Mouse (Mus musculus): Measurements from ENCODE around the gene Snrnp25. TPM values are rescaled to one million over a fixed set of nuclear protein-coding genes. Genes with fewer than 3 reads are reported as not detected.

Snrnp25 gene
- polyA plus RNA-seq, 1 experiment from 2014 or later = 44.4 TPM

GRCm38 (mm10) chr11:32235646-32236045, 30.4 kb downstream of the Snrnp25 start:
- ATAC-seq (ENCODE audit: insufficient number of reproducible peaks, low FRiP score) = no peak
- WGBS = 48% methylated on average over 3 of the region's 3 CpGs

DNA sequence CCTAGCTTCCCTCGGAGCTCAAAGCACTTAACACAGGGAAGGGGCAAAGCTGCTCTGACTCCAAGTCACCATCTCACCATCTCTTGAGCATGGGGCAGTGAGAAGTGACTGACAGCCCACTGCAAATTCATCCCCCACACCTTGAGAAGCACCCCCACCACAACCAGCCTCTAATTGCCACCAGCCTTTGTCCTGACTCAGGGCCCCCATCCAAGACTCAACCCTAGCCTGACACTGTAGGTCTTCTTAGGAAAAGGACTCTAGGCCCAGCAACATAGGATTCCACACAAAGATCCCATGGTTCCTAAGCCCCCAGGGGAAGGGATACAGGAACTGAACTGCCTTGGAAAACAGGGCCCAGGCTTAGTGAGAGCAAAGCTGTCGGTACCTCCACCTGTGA, 30.9 kb downstream of the Snrnp25 start:
- no peaks in the 10 kb centered on the region for H3K27me3 ChIP-seq (replicated peaks)
- peaks cover 17% of the 10 kb centered on the region; the same call in 1 of the 2 replicates for H3K4me1 ChIP-seq (replicated peaks)
- H3K36me3 ChIP-seq = peaks cover 65% of the 10 kb centered on the region
- H3K9ac ChIP-seq = no peak overlapping the region
- no peaks in the 10 kb centered on the region for H3K9me3 ChIP-seq (replicated peaks)
- ATAC-seq (ENCODE audit: insufficient number of reproducible peaks, low FRiP score) = no peak
- no peak overlapping the region for H3K4me2 ChIP-seq
- no peak overlapping the region for H3K27ac ChIP-seq (ENCODE audit: poor library complexity, severe bottlenecking)
- no peak overlapping the region for H3K4me3 ChIP-seq
- WGBS = 66% methylated on average over 2 of the region's 2 CpGs

More at GRCm38 (mm10) chr11:32235646-32236045, 30.4 kb downstream of the Snrnp25 start:
- Histone ChIP-seq H3K27me3 (replicated peaks) (no peaks in the 10 kb centered on the region), H3K36me3 (peaks cover 65% of the 10 kb centered on the region), H3K27ac (ENCODE audit: poor library complexity, severe bottlenecking) (no peak overlapping the region), H3K4me3 (no peak overlapping the region), H3K4me1 (replicated peaks) (peaks cover 17% of the 10 kb centered on the region; the same call in 1 of the 2 replicates), H3K4me2 (no peak overlapping the region), H3K9ac (no peak overlapping the region), H3K9me3 (replicated peaks) (no peaks in the 10 kb centered on the region)

- H3K9ac ChIP-seq = no peak overlapping the region
- H3K4me3 ChIP-seq = no peak overlapping the region
- H3K4me2 ChIP-seq = no peak overlapping the region
- ATAC-seq (ENCODE audit: insufficient number of reproducible peaks, low FRiP score) = no peak
- peaks cover 17% of the 10 kb centered on the region; the same call in 1 of the 2 replicates for H3K4me1 ChIP-seq (replicated peaks)
- no peak overlapping the region for H3K27ac ChIP-seq (ENCODE audit: poor library complexity, severe bottlenecking)
- H3K9me3 ChIP-seq (replicated peaks) = no peaks in the 10 kb centered on the region
- no peaks in the 10 kb centered on the region for H3K27me3 ChIP-seq (replicated peaks)
- WGBS = 66% methylated on average over 9 of the region's 9 CpGs
- peaks cover 65% of the 10 kb centered on the region for H3K36me3 ChIP-seq
These were observed 31.6 kb downstream of the Snrnp25 start for GRCm38 (mm10) chr11:32236712-32237410.

DNA sequence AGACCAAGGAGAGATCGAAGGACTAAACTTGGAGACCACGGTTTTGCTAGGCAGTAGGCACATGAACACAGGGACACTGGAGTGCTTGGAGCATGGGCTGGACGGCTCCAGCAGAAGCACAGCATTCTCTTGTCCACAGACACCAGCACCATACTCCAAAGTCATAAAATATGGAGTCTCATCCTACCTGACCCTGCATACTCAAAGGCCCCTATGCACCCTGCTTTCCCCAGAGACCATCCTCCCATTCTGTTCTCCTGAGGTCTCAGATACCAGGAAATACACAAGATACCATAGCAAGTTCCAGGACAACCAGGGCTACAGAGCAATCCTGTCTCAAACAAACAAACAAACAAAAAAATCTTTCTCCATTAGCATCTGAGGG, 32.2 kb downstream of the Snrnp25 start:
- no peak overlapping the region for H3K4me3 ChIP-seq
- peaks cover 17% of the 10 kb centered on the region; the same call in 1 of the 2 replicates for H3K4me1 ChIP-seq (replicated peaks)
- H3K9me3 ChIP-seq (replicated peaks) = no peaks in the 10 kb centered on the region
- WGBS = 84% methylated on average over 3 of the region's 3 CpGs
- ATAC-seq (ENCODE audit: insufficient number of reproducible peaks, low FRiP score) = no peak
- no peak overlapping the region for H3K9ac ChIP-seq
- H3K27me3 ChIP-seq (replicated peaks) = no peaks in the 10 kb centered on the region
- H3K27ac ChIP-seq (ENCODE audit: poor library complexity, severe bottlenecking) = no peak overlapping the region
- no peak overlapping the region for H3K4me2 ChIP-seq
- peaks cover 63% of the 10 kb centered on the region for H3K36me3 ChIP-seq

DNA sequence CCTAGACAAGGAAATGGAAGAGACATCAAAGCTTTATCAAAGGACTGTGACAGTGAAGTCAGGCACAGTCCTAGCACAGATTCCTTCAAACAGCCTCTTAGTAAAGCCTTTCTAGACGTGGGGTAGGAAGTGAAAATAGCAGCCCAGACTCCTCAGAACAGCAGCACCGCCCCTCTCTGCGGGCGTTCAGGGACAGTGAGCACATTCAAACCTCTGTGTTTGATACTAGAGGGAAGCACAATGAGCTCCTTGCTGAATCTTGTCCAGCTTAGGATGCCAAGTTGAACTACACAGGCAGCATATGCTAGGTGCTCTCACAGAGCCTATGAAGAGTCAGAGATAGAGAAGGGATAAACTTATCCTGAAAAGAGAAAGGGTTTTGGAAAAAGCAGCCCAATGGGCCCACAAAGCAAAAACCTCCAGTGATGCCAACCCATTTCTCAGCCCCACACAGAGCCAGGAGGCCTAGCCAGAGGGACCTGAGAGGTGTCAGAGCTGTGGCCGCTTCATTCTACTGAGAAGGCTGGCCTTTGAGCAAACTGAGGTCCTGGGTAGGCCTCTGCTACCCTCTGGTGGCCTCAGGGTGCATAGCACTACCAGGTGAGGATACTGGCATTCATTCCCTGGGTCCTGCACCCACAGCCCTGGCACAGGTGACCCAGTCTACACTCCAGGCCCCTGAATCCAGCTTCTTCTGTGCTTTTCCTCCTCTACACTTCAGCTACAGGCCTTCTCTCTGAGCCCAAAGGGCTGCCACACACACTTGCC, 33.1 kb downstream of the Snrnp25 start:
- ATAC-seq (ENCODE audit: insufficient number of reproducible peaks, low FRiP score) = peak; percentile 66
- no peaks in the 10 kb centered on the region for H3K9me3 ChIP-seq (replicated peaks)
- no peak overlapping the region for H3K9ac ChIP-seq
- peaks cover 57% of the 10 kb centered on the region for H3K36me3 ChIP-seq
- 68% methylated on average over 5 of the region's 5 CpGs for WGBS
- H3K4me2 ChIP-seq = no peak overlapping the region
- no peak overlapping the region for H3K27ac ChIP-seq (ENCODE audit: poor library complexity, severe bottlenecking)
- H3K27me3 ChIP-seq (replicated peaks) = no peaks in the 10 kb centered on the region
- peaks cover 22% of the 10 kb centered on the region for H3K4me1 ChIP-seq (replicated peaks)
- H3K4me3 ChIP-seq = no peak overlapping the region

- Histone ChIP-seq H3K4me2 (no peak overlapping the region), H3K27me3 (replicated peaks) (no peaks in the 10 kb centered on the region), H3K9ac (no peak overlapping the region), H3K36me3 (peaks cover 54% of the 10 kb centered on the region), H3K4me1 (replicated peaks) (peaks cover 23% of the 10 kb centered on the region), H3K4me3 (no peak overlapping the region), H3K27ac (ENCODE audit: poor library complexity, severe bottlenecking) (no peak overlapping the region), H3K9me3 (replicated peaks) (no peaks in the 10 kb centered on the region)
- ATAC-seq (ENCODE audit: insufficient number of reproducible peaks, low FRiP score) = no peak
These were observed 36.2 kb downstream of the Snrnp25 start for GRCm38 (mm10) chr11:32241391-32241790.

- H3K4me3 ChIP-seq = no peak overlapping the region
- no peaks in the 10 kb centered on the region for H3K9me3 ChIP-seq (replicated peaks)
- no peak overlapping the region for H3K9ac ChIP-seq
- no peak overlapping the region for H3K4me2 ChIP-seq
- 0 out of 2 replicates have a peak, but pooled peaks have one; percentile 26 for ATAC-seq (ENCODE audit: insufficient number of reproducible peaks, low FRiP score)
- H3K36me3 ChIP-seq = peaks cover 53% of the 10 kb centered on the region
- 85% methylated on average over 3 of the region's 3 CpGs for WGBS
- peaks cover 22% of the 10 kb centered on the region for H3K4me1 ChIP-seq (replicated peaks)
- H3K27ac ChIP-seq (ENCODE audit: poor library complexity, severe bottlenecking) = no peak overlapping the region; the same call in 1 of the 2 replicates
- no peaks in the 10 kb centered on the region for H3K27me3 ChIP-seq (replicated peaks)
These were observed 37.0 kb downstream of the Snrnp25 start for GRCm38 (mm10) chr11:32242209-32242608.

DNA sequence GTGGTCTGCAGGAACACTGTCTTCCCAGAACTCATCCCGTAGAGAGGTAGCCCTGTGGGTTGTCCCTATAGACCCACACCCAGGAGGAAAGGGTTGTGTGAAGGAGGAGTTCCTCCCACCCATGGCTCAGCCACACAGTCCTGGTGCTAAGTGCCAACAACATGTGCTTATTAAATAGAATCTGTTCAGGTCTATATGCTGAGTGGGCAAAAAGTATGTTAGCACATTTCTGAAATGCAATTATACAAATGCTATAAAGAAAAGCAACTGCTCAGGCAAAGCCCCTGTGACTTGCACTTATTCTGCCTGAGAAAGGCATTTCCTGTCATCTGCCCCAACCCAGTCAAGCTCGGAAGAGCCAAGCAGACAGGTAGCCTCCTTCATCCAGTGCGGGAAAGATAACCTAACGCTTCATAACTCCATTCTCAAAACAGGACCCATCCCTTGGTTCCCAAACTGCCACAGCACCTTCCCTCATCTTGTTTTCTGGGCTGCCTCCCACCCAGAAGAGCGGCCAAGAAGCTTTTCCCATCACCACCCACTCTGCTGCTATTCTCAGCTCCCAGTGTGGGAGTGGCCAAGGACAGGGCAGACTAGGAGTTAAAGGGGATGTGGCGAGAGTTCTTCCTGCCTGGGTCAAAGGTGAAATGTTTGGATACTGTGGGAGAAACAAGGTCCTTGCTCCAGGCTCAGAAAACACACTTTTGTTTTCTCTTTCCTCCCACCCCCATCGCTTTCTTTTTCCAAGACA, 38.2 kb downstream of the Snrnp25 start:
- Histone ChIP-seq H3K27ac (ENCODE audit: poor library complexity, severe bottlenecking) (peak overlapping the region; percentile 66; the same call in 1 of the 2 replicates), H3K9ac (no peak overlapping the region), H3K27me3 (replicated peaks) (no peaks in the 10 kb centered on the region), H3K4me1 (replicated peaks) (peaks cover 19% of the 10 kb centered on the region), H3K36me3 (peaks cover 63% of the 10 kb centered on the region), H3K4me3 (no peak overlapping the region), H3K9me3 (replicated peaks) (no peaks in the 10 kb centered on the region), H3K4me2 (peak overlapping the region; percentile 0; the same call in 1 of the 2 replicates)
- ATAC-seq (ENCODE audit: insufficient number of reproducible peaks, low FRiP score) = 0 out of 2 replicates have a peak, but pooled peaks have one; percentile 44
- whole genome bisulfite sequencing = 53% methylated on average over 7 of the region's 7 CpGs

DNA sequence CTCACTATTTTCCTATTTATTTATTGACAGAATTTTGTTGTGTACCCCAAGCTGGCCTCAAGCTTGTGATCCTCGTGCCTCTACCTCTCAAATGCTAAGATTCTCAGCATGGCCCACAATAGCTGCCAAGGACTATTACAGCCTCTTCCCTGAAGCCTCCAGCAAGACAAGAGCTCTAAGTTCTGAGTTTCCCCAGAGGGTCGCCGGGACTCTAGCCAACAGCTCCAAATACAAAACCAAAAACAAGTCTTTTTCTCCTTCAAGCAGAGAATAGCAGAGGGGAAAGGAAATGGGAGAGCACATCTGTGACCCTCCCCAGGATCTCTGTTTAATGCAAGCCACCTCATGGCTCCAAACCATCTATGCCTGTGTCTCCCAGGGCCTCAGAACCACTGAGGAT, 38.8 kb downstream of the Snrnp25 start:
- H3K4me1 ChIP-seq (replicated peaks) = peaks cover 19% of the 10 kb centered on the region
- H3K36me3 ChIP-seq = peaks cover 61% of the 10 kb centered on the region
- no peak overlapping the region for H3K4me3 ChIP-seq
- peak overlapping the region; percentile 66 for H3K27ac ChIP-seq (ENCODE audit: poor library complexity, severe bottlenecking)
- H3K9me3 ChIP-seq (replicated peaks) = no peaks in the 10 kb centered on the region
- no peak overlapping the region for H3K4me2 ChIP-seq
- no peak for ATAC-seq (ENCODE audit: insufficient number of reproducible peaks, low FRiP score)
- H3K27me3 ChIP-seq (replicated peaks) = no peaks in the 10 kb centered on the region
- H3K9ac ChIP-seq = no peak overlapping the region
- 82% methylated on average over 3 of the region's 3 CpGs for WGBS

DNA sequence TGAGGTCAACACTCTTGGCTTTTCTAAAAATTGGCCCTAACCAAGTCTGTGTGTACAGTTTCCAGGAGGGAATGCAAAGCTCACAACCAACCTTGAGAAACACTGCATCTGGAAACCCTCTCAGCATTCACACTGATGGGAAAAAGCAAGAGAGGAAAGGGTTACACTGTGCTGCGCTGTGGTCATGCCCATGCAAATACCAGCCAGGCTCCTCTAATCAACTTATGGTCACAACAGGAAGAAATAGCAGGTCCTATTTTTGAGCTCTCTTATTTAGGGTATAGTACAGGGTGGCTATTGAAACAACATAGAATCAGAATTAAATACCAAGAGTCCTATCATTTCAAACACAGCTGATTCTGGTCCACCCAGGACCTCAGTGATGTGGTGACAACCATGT, 39.4 kb downstream of the Snrnp25 start:
- Histone ChIP-seq H3K27me3 (replicated peaks) (no peaks in the 10 kb centered on the region), H3K4me1 (replicated peaks) (peaks cover 19% of the 10 kb centered on the region), H3K4me3 (no peak overlapping the region), H3K36me3 (peaks cover 61% of the 10 kb centered on the region), H3K4me2 (no peak overlapping the region), H3K9ac (no peak overlapping the region), H3K9me3 (replicated peaks) (no peaks in the 10 kb centered on the region), H3K27ac (ENCODE audit: poor library complexity, severe bottlenecking) (peak overlapping the region; percentile 66)
- no peak for ATAC-seq (ENCODE audit: insufficient number of reproducible peaks, low FRiP score)
- WGBS = 78% methylated on average over 1 of the region's 1 CpGs

GRCm38 (mm10) chr11:32245614-32246013, 40.4 kb downstream of the Snrnp25 start:
- Histone ChIP-seq H3K4me3 (no peak overlapping the region), H3K27me3 (replicated peaks) (no peaks in the 10 kb centered on the region), H3K9me3 (replicated peaks) (no peaks in the 10 kb centered on the region), H3K27ac (ENCODE audit: poor library complexity, severe bottlenecking) (no peak overlapping the region), H3K36me3 (peaks cover 61% of the 10 kb centered on the region), H3K4me2 (no peak overlapping the region), H3K9ac (no peak overlapping the region), H3K4me1 (replicated peaks) (peaks cover 19% of the 10 kb centered on the region)
- WGBS = 74% methylated on average over 6 of the region's 6 CpGs
- ATAC-seq (ENCODE audit: insufficient number of reproducible peaks, low FRiP score) = peak; percentile 94

Measured in heart, embryonic 12.5 days (tissue).